Mouse (Mus musculus): Measurements from ENCODE around the gene Nog. TPM values are rescaled to one million over a fixed set of nuclear protein-coding genes. Genes with fewer than 3 reads are reported as not detected.
A peak's percentile ranks its signal among the peaks of the same experiment; 100 is the strongest.

Nog gene
- polyA plus RNA-seq, 1 experiment: 2.0 TPM

GRCm38 (mm10) chr11:89312378-89312777, 10.2 kb upstream of the Nog start:
- TF ChIP-seq CTCF (IDR thresholded peaks at IDR 0.05; ENCODE audit: borderline replicate concordance, insufficient read depth, low read length) (no peak), POLR2A (IDR thresholded peaks at IDR 0.05; ENCODE audit: low read depth, low read length) (no peak)
- no peaks in the 10 kb centered on the region for H3K4me1 ChIP-seq (ENCODE audit: control insufficient read depth, insufficient read depth, low read length)
- H3K4me3 ChIP-seq (ENCODE audit: insufficient read depth, low read length): no peak overlapping the region
- H3K27ac ChIP-seq (ENCODE audit: insufficient read depth, low read length): no peak overlapping the region

- H3K4me3 ChIP-seq (ENCODE audit: insufficient read depth, low read length): no peak overlapping the region
- no peak overlapping the region for H3K27ac ChIP-seq (ENCODE audit: insufficient read depth, low read length)
- TF ChIP-seq CTCF (IDR thresholded peaks at IDR 0.05; ENCODE audit: borderline replicate concordance, insufficient read depth, low read length) (no peak), POLR2A (IDR thresholded peaks at IDR 0.05; ENCODE audit: low read depth, low read length) (no peak)
- H3K4me1 ChIP-seq (ENCODE audit: control insufficient read depth, insufficient read depth, low read length): no peaks in the 10 kb centered on the region
These were observed 8.1 kb upstream of the Nog start for GRCm38 (mm10) chr11:89310217-89310616.

GRCm38 (mm10) chr11:89303421-89303820, 1.3 kb upstream of the Nog start:
- Histone ChIP-seq H3K4me3 (ENCODE audit: insufficient read depth, low read length) (peak overlapping the region; percentile 21; the same call in 1 of the 2 replicates), H3K27ac (ENCODE audit: insufficient read depth, low read length) (no peak overlapping the region)
- TF ChIP-seq POLR2A (IDR thresholded peaks at IDR 0.05; ENCODE audit: low read depth, low read length): no peak
- TF ChIP-seq CTCF (IDR thresholded peaks at IDR 0.05; ENCODE audit: borderline replicate concordance, insufficient read depth, low read length): peak; percentile 96

GRCm38 (mm10) chr11:89302816-89303180, 666 bp upstream of the Nog start:
- TF ChIP-seq CTCF (IDR thresholded peaks at IDR 0.05; ENCODE audit: borderline replicate concordance, insufficient read depth, low read length): no peak
- no peak for TF ChIP-seq POLR2A (IDR thresholded peaks at IDR 0.05; ENCODE audit: low read depth, low read length)
- Histone ChIP-seq H3K27ac (ENCODE audit: insufficient read depth, low read length) (no peak overlapping the region), H3K4me3 (ENCODE audit: insufficient read depth, low read length) (peak overlapping the region; percentile 42), H3K4me1 (ENCODE audit: control insufficient read depth, insufficient read depth, low read length) (no peaks in the 10 kb centered on the region)

More at GRCm38 (mm10) chr11:89303421-89303820, 1.3 kb upstream of the Nog start:
- no peaks in the 10 kb centered on the region for H3K4me1 ChIP-seq (ENCODE audit: control insufficient read depth, insufficient read depth, low read length)

GRCm38 (mm10) chr11:89301331-89302055, 639 bp downstream of the Nog start:
- H3K4me3 ChIP-seq (ENCODE audit: insufficient read depth, low read length): peak overlapping the region; percentile 42
- H3K27ac ChIP-seq (ENCODE audit: insufficient read depth, low read length): no peak overlapping the region
- no peaks in the 10 kb centered on the region for H3K4me1 ChIP-seq (ENCODE audit: control insufficient read depth, insufficient read depth, low read length)
- TF ChIP-seq POLR2A (IDR thresholded peaks at IDR 0.05; ENCODE audit: low read depth, low read length) (no peak), CTCF (IDR thresholded peaks at IDR 0.05; ENCODE audit: borderline replicate concordance, insufficient read depth, low read length) (peak; percentile 20; the same call in 1 of the 2 replicates)

- no peak for TF ChIP-seq CTCF (IDR thresholded peaks at IDR 0.05; ENCODE audit: borderline replicate concordance, insufficient read depth, low read length)
- TF ChIP-seq POLR2A (IDR thresholded peaks at IDR 0.05; ENCODE audit: low read depth, low read length): no peak
These were observed 2.1 kb downstream of the Nog start for GRCm38 (mm10) chr11:89299784-89300775.

GRCm38 (mm10) chr11:89299116-89299783, 2.9 kb downstream of the Nog start:
- H3K4me1 ChIP-seq (ENCODE audit: control insufficient read depth, insufficient read depth, low read length): no peaks in the 10 kb centered on the region
- H3K27ac ChIP-seq (ENCODE audit: insufficient read depth, low read length): no peak overlapping the region
- peak overlapping the region; percentile 39 for H3K4me3 ChIP-seq (ENCODE audit: insufficient read depth, low read length)
- no peak for TF ChIP-seq POLR2A (IDR thresholded peaks at IDR 0.05; ENCODE audit: low read depth, low read length)
- TF ChIP-seq CTCF (IDR thresholded peaks at IDR 0.05; ENCODE audit: borderline replicate concordance, insufficient read depth, low read length): no peak

More at GRCm38 (mm10) chr11:89299784-89300775, 2.1 kb downstream of the Nog start:
- no peaks in the 10 kb centered on the region for H3K4me1 ChIP-seq (ENCODE audit: control insufficient read depth, insufficient read depth, low read length)
- peak overlapping the region; percentile 1; the same call in 1 of the 2 replicates for H3K4me3 ChIP-seq (ENCODE audit: insufficient read depth, low read length)
- no peak overlapping the region for H3K27ac ChIP-seq (ENCODE audit: insufficient read depth, low read length)

- TF ChIP-seq CTCF (IDR thresholded peaks at IDR 0.05; ENCODE audit: borderline replicate concordance, insufficient read depth, low read length) (no peak), POLR2A (IDR thresholded peaks at IDR 0.05; ENCODE audit: low read depth, low read length) (no peak)
- Histone ChIP-seq H3K4me3 (ENCODE audit: insufficient read depth, low read length) (peak overlapping the region; percentile 39), H3K27ac (ENCODE audit: insufficient read depth, low read length) (no peak overlapping the region), H3K4me1 (ENCODE audit: control insufficient read depth, insufficient read depth, low read length) (no peaks in the 10 kb centered on the region)
These were observed 3.7 kb downstream of the Nog start for GRCm38 (mm10) chr11:89298285-89299010.

- H3K27ac ChIP-seq (ENCODE audit: insufficient read depth, low read length): no peak overlapping the region
- H3K4me1 ChIP-seq (ENCODE audit: control insufficient read depth, insufficient read depth, low read length): no peaks in the 10 kb centered on the region
- TF ChIP-seq CTCF (IDR thresholded peaks at IDR 0.05; ENCODE audit: borderline replicate concordance, insufficient read depth, low read length) (no peak), POLR2A (IDR thresholded peaks at IDR 0.05; ENCODE audit: low read depth, low read length) (no peak)
- peak overlapping the region; percentile 39; the same call in 1 of the 2 replicates for H3K4me3 ChIP-seq (ENCODE audit: insufficient read depth, low read length)
These were observed 4.6 kb downstream of the Nog start for GRCm38 (mm10) chr11:89297521-89297920.

All from embryonic fibroblast, embryonic 13.5 days (primary cell).